Comparison of ENCODE assay signal across 28 mouse cellular contexts in genomic region chr7:29970686-29971085, GRCm38 (mm10). TPM values are rescaled to one million over a fixed set of nuclear protein-coding genes. Genes with fewer than 3 reads are reported as not detected.
DNase-seq lines count a peak whose midpoint lies in the region; ATAC-seq and TF ChIP-seq lines count a peak whose summit lies in the region.
"Had no signal": no experiment of that assay in that cellular context is flagged by ENCODE, and none has a peak within 500 bp of the region (broad histone marks: within the 10 kb centered on the region; RNA-seq: fewer than 3 reads in every experiment).

No protein-coding gene starts in this region.

- H3K36me3 ChIP-seq in liver, adult 2 months (ENCODE audit: control insufficient read depth, insufficient read depth, low read length), result no peaks in the 10 kb centered on the region
- no peaks in the 10 kb centered on the region for H3K36me3 ChIP-seq in liver, embryonic 11.5 days (ENCODE audit: control insufficient read depth, insufficient read depth, low read length)
- no peaks in the 10 kb centered on the region for H3K36me3 ChIP-seq in E14TG2a.4 (ENCODE audit: insufficient read depth, low read length)
- H3K36me3 ChIP-seq in forebrain, embryonic 10.5 days (replicated peaks), result no peaks in the 10 kb centered on the region
- H3K36me3 ChIP-seq: embryonic facial prominence, embryonic 13.5 days; embryonic facial prominence, embryonic 15.5 days; forebrain, embryonic 15.5 days; G1E had no signal

- ATAC-seq in liver, embryonic 11.5 days (replicated peaks; ENCODE audit: low FRiP score), result no peak
- ATAC-seq: activated CD4-positive, CD25-positive, alpha-beta regulatory T cell, adult 4 months; CD4-positive, CD25-positive, alpha-beta regulatory T cell, adult 4 months; forebrain, embryonic 13.5 days; forebrain, embryonic 15.5 days; forebrain, postnatal 0 days had no signal

- no peak overlapping the region for H3K9ac ChIP-seq in liver, adult 2 months (ENCODE audit: low read depth, low read length)
- no peak overlapping the region for H3K9ac ChIP-seq in liver, embryonic 11.5 days (ENCODE audit: low read depth, low read length)
- H3K9ac ChIP-seq: embryonic facial prominence, embryonic 13.5 days; embryonic facial prominence, embryonic 15.5 days; forebrain, embryonic 13.5 days; forebrain, embryonic 15.5 days; forebrain, postnatal 0 days had no signal

- no peaks in the 10 kb centered on the region for H3K27me3 ChIP-seq in liver, adult 2 months (ENCODE audit: control insufficient read depth, insufficient read depth, low read length)
- no peaks in the 10 kb centered on the region for H3K27me3 ChIP-seq in liver, embryonic 11.5 days (replicated peaks; ENCODE audit: control insufficient read depth, insufficient read depth, low read length)
- H3K27me3 ChIP-seq in E14TG2a.4 (ENCODE audit: insufficient read depth, low read length), result no peaks in the 10 kb centered on the region
- H3K27me3 ChIP-seq in forebrain, embryonic 10.5 days (ENCODE audit: poor library complexity, severe bottlenecking), result no peaks in the 10 kb centered on the region
- H3K27me3 ChIP-seq: CH12.LX; embryonic facial prominence, embryonic 13.5 days; embryonic facial prominence, embryonic 15.5 days; forebrain, embryonic 13.5 days; forebrain, embryonic 15.5 days had no signal

- 70% methylated on average over 9 of the region's 9 CpGs for WGBS in liver, adult 2 months
- WGBS in liver, embryonic 11.5 days, result 84% methylated on average over 9 of the region's 9 CpGs
- WGBS in forebrain, embryonic 10.5 days, result 89% methylated on average over 9 of the region's 9 CpGs

- 0 out of 2 replicates have a peak, but pooled peaks cover 2% of the 10 kb centered on the region for H3K9me3 ChIP-seq in liver, embryonic 11.5 days (ENCODE audit: control insufficient read depth, low read length)
- peaks cover 10% of the 10 kb centered on the region for H3K9me3 ChIP-seq in E14TG2a.4 (ENCODE audit: low read length)
- H3K9me3 ChIP-seq in forebrain, embryonic 10.5 days, result 0 out of 2 replicates have a peak, but pooled peaks cover 5% of the 10 kb centered on the region
- H3K9me3 ChIP-seq: embryonic facial prominence, embryonic 13.5 days; embryonic facial prominence, embryonic 15.5 days; forebrain, embryonic 13.5 days; forebrain, embryonic 15.5 days had no signal

- no peak overlapping the region for H3K27ac ChIP-seq in liver, adult 2 months (replicated peaks; ENCODE audit: insufficient read depth, low read depth, low read length)
- no peak overlapping the region for H3K27ac ChIP-seq in liver, embryonic 11.5 days (ENCODE audit: low read depth, low read length)
- H3K27ac ChIP-seq in forebrain, embryonic 10.5 days, result no peak overlapping the region
- H3K27ac ChIP-seq: embryonic facial prominence, embryonic 13.5 days; embryonic facial prominence, embryonic 15.5 days; forebrain, embryonic 13.5 days; forebrain, embryonic 15.5 days had no signal

- no peak overlapping the region for H3K4me3 ChIP-seq in liver, adult 2 months (ENCODE audit: insufficient read depth, low read depth, low read length)
- no peak overlapping the region for H3K4me3 ChIP-seq in liver, embryonic 11.5 days (ENCODE audit: low read depth, low read length)
- peak overlapping the region; percentile 52 for H3K4me3 ChIP-seq in E14TG2a.4 (replicated peaks; ENCODE audit: low read length)
- H3K4me3 ChIP-seq in forebrain, embryonic 10.5 days, result no peak overlapping the region
- H3K4me3 ChIP-seq: embryonic facial prominence, embryonic 13.5 days; embryonic facial prominence, embryonic 15.5 days; erythroblast, embryonic 14.5 days; forebrain, embryonic 13.5 days; forebrain, embryonic 15.5 days had no signal

- DNase-seq in heart, adult 11 months, result peak; percentile 53
- DNase-seq in heart, postnatal 4 days, result no peak
- DNase-seq in liver, adult 2 months (ENCODE audit: extremely low read depth, low read depth, low spot score), result peak; percentile 54
- no peak for DNase-seq in liver, embryonic 11.5 days (ENCODE audit: low spot score)
- DNase-seq in R1 (ENCODE audit: low read depth, low spot score), result peak; percentile 27
- DNase-seq in forebrain, embryonic 10.5 days (ENCODE audit: extremely low spot score, low spot score), result no peak
- no peak for DNase-seq in layer of hippocampus, adult 18-20 months (ENCODE audit: low spot score in 2 of 2)
- DNase-seq: adrenal gland, adult 8-10 months; adrenal gland, postnatal 14 days; adrenal gland, postnatal 36 days; B cell, adult 2 months; cerebellum, adult 11-12 months; cerebellum, adult 2 months; cerebellum, adult 9-10 months; cerebellum, postnatal 10 days; cerebellum, postnatal 36 days; embryo, embryonic 11 days; forebrain, postnatal 0 days had no signal

- no peak for TF ChIP-seq CTCF in liver, adult 2 months (IDR thresholded peaks at IDR 0.05; ENCODE audit: low read depth, low read length)
- TF ChIP-seq CTCF in E14TG2a.4 (conservative IDR thresholded peaks at IDR 0.05; ENCODE audit: low read length), result no peak

- no peaks in the 10 kb centered on the region for H3K4me1 ChIP-seq in liver, adult 2 months (ENCODE audit: control insufficient read depth, insufficient read depth, low read length)
- no peaks in the 10 kb centered on the region for H3K4me1 ChIP-seq in liver, embryonic 11.5 days (replicated peaks; ENCODE audit: control insufficient read depth, insufficient read depth, low read length)
- H3K4me1 ChIP-seq in E14TG2a.4 (replicated peaks; ENCODE audit: low read depth, low read length), result peaks cover 26% of the 10 kb centered on the region
- H3K4me1 ChIP-seq in forebrain, embryonic 10.5 days, result no peaks in the 10 kb centered on the region
- H3K4me1 ChIP-seq: embryonic facial prominence, embryonic 13.5 days; embryonic facial prominence, embryonic 15.5 days; forebrain, embryonic 13.5 days; forebrain, embryonic 15.5 days had no signal

- no peak for TF ChIP-seq POLR2A in liver, adult 2 months (IDR thresholded peaks at IDR 0.05; ENCODE audit: extremely low read depth, insufficient read depth, low read length)

- no peak overlapping the region for H3K4me2 ChIP-seq in liver, embryonic 11.5 days
- H3K4me2 ChIP-seq: embryonic facial prominence, embryonic 13.5 days; embryonic facial prominence, embryonic 15.5 days; forebrain, embryonic 13.5 days; forebrain, embryonic 15.5 days had no signal

- no peaks in the 10 kb centered on the region for H3K79me2 ChIP-seq in liver, adult 2 months (ENCODE audit: control insufficient read depth, insufficient read depth, low read length)

RNA-seq across cellular contexts. Expression of gene Zfp568, which starts 13.1 kb away (rescaled TPM):
- 10 to 100 TPM; 83.8 to 87.0 TPM for total RNA-seq in heart, postnatal 4 days (2021)
- 8.7 and 8.8 TPM in 2 replicates for total RNA-seq in liver, adult 2 months (2014; rRNA removed)
- 4.3 and 4.9 TPM in 2 replicates for polyA plus RNA-seq in liver, adult 2 months (2012; rRNA removed)
- polyA plus RNA-seq in liver, embryonic 11.5 days (2014; fragmentation: Nextera tagmentation; extraction: Ambion mirVana), result 23.6 and 25.3 TPM in 2 replicates
- 22.7 and 25.0 TPM in 2 replicates for polyA plus RNA-seq in forebrain, embryonic 10.5 days (2016; fragmentation: Nextera tagmentation; extraction: Ambion mirVana)
- 1 to 10 TPM; 3.5 to 4.5 TPM for total RNA-seq in layer of hippocampus, adult 18-20 months (2021)

RNA-seq across cellular contexts. Expression of gene Zfp74, which starts 16.8 kb away (rescaled TPM):
- total RNA-seq in heart, postnatal 4 days (2021), result 1 to 10 TPM; 6.5 to 7.1 TPM
- total RNA-seq in liver, adult 2 months (2014; rRNA removed), result 2.4 and 2.6 TPM in 2 replicates
- polyA plus RNA-seq in liver, adult 2 months (2012; rRNA removed), result 2.3 and 2.7 TPM in 2 replicates
- polyA plus RNA-seq in liver, embryonic 11.5 days (2014; fragmentation: Nextera tagmentation; extraction: Ambion mirVana), result 6.7 and 7.0 TPM in 2 replicates
- 13.5 and 13.8 TPM in 2 replicates for polyA plus RNA-seq in forebrain, embryonic 10.5 days (2016; fragmentation: Nextera tagmentation; extraction: Ambion mirVana)
- 10 to 100 TPM; 15.4 to 18.1 TPM for total RNA-seq in layer of hippocampus, adult 18-20 months (2021)

Comparison
In these comparisons a context has a peak if more than half of its experiments do, and no peak if none do; other contexts are left out.
1. DNase-seq: peak in heart, adult 11 months (single experiment), liver, adult 2 months (single experiment) and R1 (single experiment); none in heart, postnatal 4 days (single experiment), liver, embryonic 11.5 days (single experiment), forebrain, embryonic 10.5 days (single experiment) and layer of hippocampus, adult 18-20 months (0 of 2).